Mouse (Mus musculus): ENCODE data around the gene Pin1.
"Not testable (repeated sequence)": the region's sequence is repeated elsewhere in the genome, so short reads cannot be mapped to it uniquely, and the experiment has no call there.

Gene Pin1

GRCm38 (mm10) chr9:20651602-20652259 is at the start of gene Pin1:
Gene Pin1, plus strand, starts transcription at chr9:20652095.
- peak; percentile 99 for DNase-seq (ENCODE audit: low read depth, low spot score)

GRCm38 (mm10) chr9:20606269-20606668 is 45.6 kb upstream of the Pin1 start:
- peak; percentile 14 for DNase-seq (ENCODE audit: low read depth, low spot score)

- peak; percentile 98 for DNase-seq (ENCODE audit: low read depth, low spot score)
Measured at GRCm38 (mm10) chr9:20607100-20607974, 44.6 kb upstream of the Pin1 start.

- no peak for DNase-seq (ENCODE audit: low read depth, low spot score)
Measured at GRCm38 (mm10) chr9:20609831-20610464, 41.9 kb upstream of the Pin1 start.

GRCm38 (mm10) chr9:20611976-20612375 is 39.9 kb upstream of the Pin1 start:
- no peak for DNase-seq (ENCODE audit: low read depth, low spot score)

GRCm38 (mm10) chr9:20616685-20617084 is 35.2 kb upstream of the Pin1 start:
- DNase-seq (ENCODE audit: low read depth, low spot score), result no peak

GRCm38 (mm10) chr9:20631332-20631731 is 20.6 kb upstream of the Pin1 start:
- DNase-seq (ENCODE audit: low read depth, low spot score), result no peak

- not testable (repeated sequence) for DNase-seq (ENCODE audit: low read depth, low spot score)
Measured at GRCm38 (mm10) chr9:20635676-20636075, 16.2 kb upstream of the Pin1 start.

GRCm38 (mm10) chr9:20636256-20636655 is 15.6 kb upstream of the Pin1 start:
- DNase-seq (ENCODE audit: low read depth, low spot score), result peak; percentile 92

- no peak for DNase-seq (ENCODE audit: low read depth, low spot score)
Measured at GRCm38 (mm10) chr9:20636790-20637189, 15.1 kb upstream of the Pin1 start.

GRCm38 (mm10) chr9:20638552-20638951 is 13.3 kb upstream of the Pin1 start:
- DNase-seq (ENCODE audit: low read depth, low spot score), result no peak

GRCm38 (mm10) chr9:20639486-20639885 is 12.4 kb upstream of the Pin1 start:
- DNase-seq (ENCODE audit: low read depth, low spot score), result no peak

- DNase-seq (ENCODE audit: low read depth, low spot score), result no peak
Measured at GRCm38 (mm10) chr9:20641501-20641900, 10.4 kb upstream of the Pin1 start.

- DNase-seq (ENCODE audit: low read depth, low spot score), result peak; percentile 80
Measured at GRCm38 (mm10) chr9:20642101-20642895, 9.6 kb upstream of the Pin1 start, which contains the start of gene Ubl5. Gene Ubl5, plus strand, starts transcription at chr9:20642878.

GRCm38 (mm10) chr9:20642896-20643466 is 8.9 kb upstream of the Pin1 start:
- DNase-seq (ENCODE audit: low read depth, low spot score), result peak; percentile 90

- DNase-seq (ENCODE audit: low read depth, low spot score), result peak; percentile 56
Measured at GRCm38 (mm10) chr9:20643781-20644180, 8.1 kb upstream of the Pin1 start.

GRCm38 (mm10) chr9:20644360-20645081 is 7.4 kb upstream of the Pin1 start, which contains the start of gene Fbxl12:
Gene Fbxl12, minus strand, starts transcription at chr9:20644767.
- DNase-seq (ENCODE audit: low read depth, low spot score), result peak; percentile 92

GRCm38 (mm10) chr9:20645121-20645520 is 6.8 kb upstream of the Pin1 start:
- no peak for DNase-seq (ENCODE audit: low read depth, low spot score)

- DNase-seq (ENCODE audit: low read depth, low spot score), result no peak
Measured at GRCm38 (mm10) chr9:20652260-20652658, 364 bp downstream of the Pin1 start.

- DNase-seq (ENCODE audit: low read depth, low spot score), result no peak
Measured at GRCm38 (mm10) chr9:20653859-20654258, 2.0 kb downstream of the Pin1 start.
